Mouse (Mus musculus): ENCODE measurements around the gene Eda. TPM values are rescaled to one million over a fixed set of nuclear protein-coding genes. Genes with fewer than 3 reads are reported as not detected.

Gene Eda
- total and polyA plus RNA-seq, 3 experiments = 2.0 to 3.6 TPM; not detected in 1

DNA sequence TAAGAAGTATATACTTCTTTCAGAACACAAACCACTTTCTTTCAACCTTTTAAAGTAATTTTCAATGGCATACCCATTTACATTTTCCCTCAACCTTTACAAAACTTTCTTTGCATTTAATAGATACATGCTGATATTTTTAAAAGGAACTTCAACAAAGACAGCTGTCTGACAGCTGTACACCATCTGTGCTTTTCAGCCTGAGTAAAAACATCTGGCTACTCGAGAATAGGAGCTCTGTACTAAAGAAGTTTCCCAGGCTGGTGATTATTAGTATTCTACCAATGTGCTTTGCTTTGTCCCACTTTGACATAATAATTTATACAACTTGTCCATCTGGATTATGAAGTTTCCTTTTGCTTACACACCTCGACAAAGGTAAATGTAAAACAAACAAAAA, 219.9 kb downstream of the Eda start:
- no peaks in the 10 kb centered on the region for H3K4me1 ChIP-seq (ENCODE audit: control insufficient read depth in 1 of 2, insufficient read depth in 2 of 2, low read length in 2 of 2)
- no peaks in the 10 kb centered on the region for H3K79me2 ChIP-seq (ENCODE audit: control insufficient read depth, insufficient read depth, low read length, poor library complexity)
- H3K9me3 ChIP-seq (replicated peaks; ENCODE audit: insufficient read depth, low read length) = no peaks in the 10 kb centered on the region
- no peaks in the 10 kb centered on the region for H3K36me3 ChIP-seq (ENCODE audit: control insufficient read depth in 1 of 2, insufficient read depth in 2 of 2, low read length in 2 of 2)
- no peak overlapping the region for H3K27ac ChIP-seq (ENCODE audit: control insufficient read depth, low read depth, low read length)
- no peak for DNase-seq (ENCODE audit: low read depth, low spot score)
- H3K4me3 ChIP-seq (ENCODE audit: control insufficient read depth in 1 of 2, insufficient read depth in 1 of 2, low read depth in 2 of 2, low read length in 2 of 2) = no peak overlapping the region
- no peak overlapping the region for H3K9ac ChIP-seq (ENCODE audit: control insufficient read depth, low read depth, low read length, poor library complexity, severe bottlenecking)
- H3K27me3 ChIP-seq (ENCODE audit: control insufficient read depth in 1 of 2, insufficient read depth in 2 of 2, low read length in 2 of 2) = no peaks in the 10 kb centered on the region
- no peak for TF ChIP-seq ZC3H11A (IDR thresholded peaks at IDR 0.05; ENCODE audit: low read depth, low read length)

DNA sequence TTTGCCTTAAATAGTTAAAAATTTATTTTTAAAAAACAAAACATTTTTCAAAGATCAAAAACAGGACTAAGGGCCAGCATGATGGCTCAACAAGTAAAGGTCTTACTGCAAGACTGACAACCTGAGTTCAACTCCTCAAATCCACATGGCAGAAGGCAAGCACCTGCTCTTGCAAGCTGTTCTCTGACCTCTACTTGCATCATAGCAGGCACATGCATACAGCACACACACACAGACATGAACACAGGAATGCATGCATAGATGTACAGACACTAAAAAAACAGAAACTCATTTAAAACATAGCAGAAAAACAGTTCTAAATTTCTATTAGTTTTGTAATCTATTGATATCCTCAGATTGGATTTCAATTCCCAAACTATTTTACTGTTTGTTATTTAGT, 338.2 kb downstream of the Eda start:
- no peaks in the 10 kb centered on the region for H3K4me1 ChIP-seq (ENCODE audit: control insufficient read depth in 1 of 2, insufficient read depth in 2 of 2, low read length in 2 of 2)
- no peak for DNase-seq (ENCODE audit: low read depth, low spot score)
- TF ChIP-seq TAL1 (IDR thresholded peaks at IDR 0.05; ENCODE audit: low read length) (no peak), ELF1 (IDR thresholded peaks at IDR 0.05; ENCODE audit: low read depth, low read length) (no peak), UBTF (IDR thresholded peaks at IDR 0.05; ENCODE audit: borderline replicate concordance, insufficient read depth, low read depth, low read length) (no peak), ZMIZ1 (IDR thresholded peaks at IDR 0.05; ENCODE audit: low read depth, low read length) (no peak), MAX (IDR thresholded peaks at IDR 0.05; ENCODE audit: low read length) (no peak), CHD2 (IDR thresholded peaks at IDR 0.05; ENCODE audit: low read length) (no peak), ZKSCAN1 (IDR thresholded peaks at IDR 0.05; ENCODE audit: low read depth, low read length) (no peak), POLR2AphosphoS2 (IDR thresholded peaks at IDR 0.05; ENCODE audit: low read length) (no peak), RCOR1 (IDR thresholded peaks at IDR 0.05; ENCODE audit: low read depth, low read length) (no peak), GABPA (IDR thresholded peaks at IDR 0.05; ENCODE audit: low read depth, low read length) (no peak), NRF1 (IDR thresholded peaks at IDR 0.05; ENCODE audit: insufficient read depth, low read depth, low read length, poor library complexity, severe bottlenecking) (no peak), RAD21 (IDR thresholded peaks at IDR 0.05; ENCODE audit: low read depth, low read length) (no peak), MAFK (IDR thresholded peaks at IDR 0.05; ENCODE audit: borderline replicate concordance, low read depth, low read length) (no peak), EP300 (IDR thresholded peaks at IDR 0.05; ENCODE audit: low read depth in 1 of 2, low read length in 2 of 2) (no peak), CHD1 (IDR thresholded peaks at IDR 0.05; ENCODE audit: low read depth, low read length) (no peak), USF1 (IDR thresholded peaks at IDR 0.05; ENCODE audit: low read depth, low read length) (no peak), SMC3 (IDR thresholded peaks at IDR 0.05; ENCODE audit: low read depth, low read length) (no peak), BHLHE40 (IDR thresholded peaks at IDR 0.05; ENCODE audit: borderline replicate concordance, low read depth, low read length) (no peak)
- no peaks in the 10 kb centered on the region for H3K79me2 ChIP-seq (ENCODE audit: control insufficient read depth, insufficient read depth, low read length, poor library complexity)
- H3K27me3 ChIP-seq (ENCODE audit: control insufficient read depth in 1 of 2, insufficient read depth in 2 of 2, low read length in 2 of 2) = no peaks in the 10 kb centered on the region
- H3K36me3 ChIP-seq (ENCODE audit: control insufficient read depth in 1 of 2, insufficient read depth in 2 of 2, low read length in 2 of 2) = no peaks in the 10 kb centered on the region
- no peak overlapping the region for H3K9ac ChIP-seq (ENCODE audit: control insufficient read depth, low read depth, low read length, poor library complexity, severe bottlenecking)
- no peak overlapping the region for H3K27ac ChIP-seq (ENCODE audit: control insufficient read depth, low read depth, low read length)
- no peak overlapping the region for H3K4me3 ChIP-seq (ENCODE audit: control insufficient read depth in 1 of 2, insufficient read depth in 1 of 2, low read depth in 2 of 2, low read length in 2 of 2)
- no peaks in the 10 kb centered on the region for H3K9me3 ChIP-seq (replicated peaks; ENCODE audit: insufficient read depth, low read length)

All from MEL (cell line).